Mouse (Mus musculus) forebrain, embryonic 12.5 days (tissue): ENCODE results near the gene Tcf25. TPM values are rescaled to one million over a fixed set of nuclear protein-coding genes. Genes with fewer than 3 reads are reported as not detected.

ENCODE experiments used
- ATAC-seq: fragments of 200-750 bp; cut with Nextera tagmentation; 2 replicates; pipeline ENCODE4 v1.8.0; 2017; ENCODE audit warnings: moderate TSS enrichment; ENCODE audit not compliant: low FRiP score
- H3K27ac ChIP-seq: fragments of 300-500 bp; sonication (generic); 2 replicates; pipeline ENCODE4 v1.5.1; 2016; ENCODE audit warnings: mild to moderate bottlenecking
- H3K27me3 ChIP-seq: fragments of 300-500 bp; sonication (generic); 2 replicates; pipeline ENCODE4 v1.6.1; 2016; ENCODE audit warnings: mild to moderate bottlenecking
- H3K36me3 ChIP-seq: fragments of 300-500 bp; sonication (generic); replicated peaks from 2 replicates; pipeline ENCODE4 v1.6.1; 2016; ENCODE audit warnings: mild to moderate bottlenecking
- H3K4me1 ChIP-seq: fragments of 300-500 bp; sonication (generic); 2 replicates; pipeline ENCODE4 v1.6.1; 2016
- H3K4me2 ChIP-seq: fragments of 300-500 bp; sonication (generic); 2 replicates; pipeline ENCODE4 v1.6.1; 2016; ENCODE audit warnings: mild to moderate bottlenecking, moderate library complexity
- H3K4me3 ChIP-seq: fragments of 300-500 bp; sonication (generic); replicated peaks from 2 replicates; pipeline ENCODE4 v1.5.1; 2016; ENCODE audit warnings: mild to moderate bottlenecking
- H3K9ac ChIP-seq: fragments of 300-500 bp; sonication (generic); 2 replicates; pipeline ENCODE4 v1.6.1; 2016; ENCODE audit warnings: mild to moderate bottlenecking
- H3K9me3 ChIP-seq: fragments of 300-500 bp; sonication (generic); 2 replicates; pipeline ENCODE4 v1.6.1; 2016
- WGBS: fragments of 180-500 bp; shearing (Covaris S2); methylation state at CpG from one replicate; pipeline ENCODE4 v1.1.7; 2016; 5-methylcytosine and 5-hydroxymethylcytosine counted together
- polyA plus RNA-seq: library from polyadenylated mRNA; unstranded; fragments of >200 nt; fragmentation: Nextera tagmentation; extraction: Ambion mirVana; gene quantifications from 2 replicates; pipeline ENCODE4 v1.2.1, GENCODE M21; 2016

Tcf25 gene
- polyA plus RNA-seq, 1 experiment from 2014 or later = 174 TPM

GRCm38 (mm10) chr8:123402730-123403326 lies 29.3 kb downstream of the Tcf25 start:
- WGBS = 93% methylated on average over 9 of the region's 9 CpGs
- H3K9ac ChIP-seq = no peak overlapping the region
- H3K4me1 ChIP-seq = 0 out of 2 replicates have a peak, but pooled peaks cover 17% of the 10 kb centered on the region
- ATAC-seq = no peak
- no peak overlapping the region for H3K4me3 ChIP-seq
- H3K9me3 ChIP-seq = no peaks in the 10 kb centered on the region
- no peak overlapping the region for H3K27ac ChIP-seq
- H3K27me3 ChIP-seq = no peaks in the 10 kb centered on the region
- H3K36me3 ChIP-seq = peaks cover 59% of the 10 kb centered on the region
- H3K4me2 ChIP-seq = no peak overlapping the region

- Histone ChIP-seq H3K27ac (no peak overlapping the region; the same call in 1 of the 2 replicates), H3K4me2 (no peak overlapping the region), H3K27me3 (0 out of 2 replicates have a peak, but pooled peaks cover 3% of the 10 kb centered on the region), H3K36me3 (peaks cover 42% of the 10 kb centered on the region), H3K9me3 (no peaks in the 10 kb centered on the region), H3K4me1 (peaks cover 23% of the 10 kb centered on the region), H3K9ac (no peak overlapping the region), H3K4me3 (no peak overlapping the region)
- WGBS = 59% methylated on average over 8 of the region's 8 CpGs
- no peak for ATAC-seq
Observed at GRCm38 (mm10) chr8:123404521-123404920, 31.0 kb downstream of the Tcf25 start.

DNA sequence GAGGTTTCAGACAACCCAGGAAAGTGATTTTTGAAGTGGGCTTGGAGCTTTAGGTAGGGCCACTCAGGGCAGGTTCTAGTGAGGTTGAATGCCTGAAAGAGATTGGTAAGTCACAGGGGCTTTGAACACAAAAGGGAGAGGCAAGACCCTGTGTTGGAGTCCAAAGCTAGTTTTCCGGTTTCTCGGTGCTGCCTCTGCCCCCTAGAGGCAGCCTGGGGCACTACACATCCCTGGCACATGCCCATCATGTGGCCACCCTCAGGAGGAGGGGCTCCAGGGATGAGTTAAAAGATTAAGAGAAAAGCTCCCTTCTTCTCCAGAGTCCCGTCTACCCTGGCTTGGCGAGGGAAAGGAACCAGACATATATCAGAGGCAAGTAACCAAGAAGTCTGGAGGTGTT lies 33.2 kb downstream of the Tcf25 start, which contains the start of gene Mc1r:
Gene Mc1r, plus strand, starts transcription at position 322 of the 400 bp plus-strand sequence.
- no peak for ATAC-seq
- Histone ChIP-seq H3K27ac (no peak within 1 kb of the TSS), H3K4me2 (no peak within 1 kb of the TSS), H3K4me3 (no peak within 1 kb of the TSS), H3K4me1 (peaks cover 38% of the 10 kb centered on the region), H3K27me3 (0 out of 2 replicates have a peak, but pooled peaks cover 8% of the 10 kb centered on the region), H3K9me3 (no peaks in the 10 kb centered on the region), H3K36me3 (peaks cover 20% of the 10 kb centered on the region), H3K9ac (no peak within 1 kb of the TSS)
- WGBS = 5% methylated on average over 4 of the region's 4 CpGs

DNA sequence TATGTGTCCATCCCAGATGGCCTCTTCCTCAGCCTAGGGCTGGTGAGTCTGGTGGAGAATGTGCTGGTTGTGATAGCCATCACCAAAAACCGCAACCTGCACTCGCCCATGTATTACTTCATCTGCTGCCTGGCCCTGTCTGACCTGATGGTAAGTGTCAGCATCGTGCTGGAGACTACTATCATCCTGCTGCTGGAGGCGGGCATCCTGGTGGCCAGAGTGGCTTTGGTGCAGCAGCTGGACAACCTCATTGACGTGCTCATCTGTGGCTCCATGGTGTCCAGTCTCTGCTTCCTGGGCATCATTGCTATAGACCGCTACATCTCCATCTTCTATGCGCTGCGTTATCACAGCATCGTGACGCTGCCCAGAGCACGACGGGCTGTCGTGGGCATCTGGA lies 34.1 kb downstream of the Tcf25 start:
- Histone ChIP-seq H3K4me2 (no peak overlapping the region), H3K9ac (no peak overlapping the region), H3K27ac (no peak overlapping the region), H3K36me3 (peaks cover 12% of the 10 kb centered on the region), H3K4me1 (peaks cover 38% of the 10 kb centered on the region), H3K9me3 (no peaks in the 10 kb centered on the region), H3K27me3 (0 out of 2 replicates have a peak, but pooled peaks cover 8% of the 10 kb centered on the region), H3K4me3 (no peak overlapping the region)
- WGBS = 93% methylated on average over 13 of the region's 13 CpGs
- ATAC-seq = no peak

- 0 out of 2 replicates have a peak, but pooled peaks cover 8% of the 10 kb centered on the region for H3K27me3 ChIP-seq
- H3K27ac ChIP-seq = no peak overlapping the region
Observed at GRCm38 (mm10) chr8:123408586-123409544, 35.3 kb downstream of the Tcf25 start.

GRCm38 (mm10) chr8:123410049-123410587 lies 36.6 kb downstream of the Tcf25 start:
- WGBS = 22% methylated on average over 8 of the region's 8 CpGs
- peak overlapping the region; percentile 96 for H3K9ac ChIP-seq
- H3K4me1 ChIP-seq = peaks cover 46% of the 10 kb centered on the region
- H3K4me3 ChIP-seq = peak overlapping the region; percentile 86
- 0 out of 2 replicates have a peak, but pooled peaks cover 8% of the 10 kb centered on the region for H3K27me3 ChIP-seq
- no peaks in the 10 kb centered on the region for H3K9me3 ChIP-seq
- H3K27ac ChIP-seq = peak overlapping the region; percentile 96
- ATAC-seq = no peak
- no peaks in the 10 kb centered on the region for H3K36me3 ChIP-seq
- peak overlapping the region; percentile 72 for H3K4me2 ChIP-seq

More at GRCm38 (mm10) chr8:123408586-123409544, 35.3 kb downstream of the Tcf25 start:
- WGBS = 76% methylated on average over 9 of the region's 9 CpGs
- H3K36me3 ChIP-seq = no peaks in the 10 kb centered on the region; the same call in 1 of the 2 replicates
- peak overlapping the region; percentile 72 for H3K4me2 ChIP-seq
- no peak for ATAC-seq
- peaks cover 49% of the 10 kb centered on the region for H3K4me1 ChIP-seq
- H3K9ac ChIP-seq = 0 out of 2 replicates have a peak overlapping the region, but pooled peaks have one; percentile 96
- no peaks in the 10 kb centered on the region for H3K9me3 ChIP-seq
- H3K4me3 ChIP-seq = 0 out of 2 replicates have a peak overlapping the region, but pooled peaks have one; percentile 10

- WGBS = 4% methylated on average over 11 of the region's 11 CpGs
- H3K4me2 ChIP-seq = peak overlapping the region; percentile 72
- peak overlapping the region; percentile 96 for H3K9ac ChIP-seq
- peak; percentile 0; the same call in 1 of the 2 replicates for ATAC-seq
- H3K27me3 ChIP-seq = 0 out of 2 replicates have a peak, but pooled peaks cover 8% of the 10 kb centered on the region
- peaks cover 46% of the 10 kb centered on the region for H3K4me1 ChIP-seq
- peak overlapping the region; percentile 86 for H3K4me3 ChIP-seq
- H3K27ac ChIP-seq = peak overlapping the region; percentile 96
- no peaks in the 10 kb centered on the region for H3K36me3 ChIP-seq
- H3K9me3 ChIP-seq = no peaks in the 10 kb centered on the region
Observed at GRCm38 (mm10) chr8:123410788-123411187, 37.2 kb downstream of the Tcf25 start.

DNA sequence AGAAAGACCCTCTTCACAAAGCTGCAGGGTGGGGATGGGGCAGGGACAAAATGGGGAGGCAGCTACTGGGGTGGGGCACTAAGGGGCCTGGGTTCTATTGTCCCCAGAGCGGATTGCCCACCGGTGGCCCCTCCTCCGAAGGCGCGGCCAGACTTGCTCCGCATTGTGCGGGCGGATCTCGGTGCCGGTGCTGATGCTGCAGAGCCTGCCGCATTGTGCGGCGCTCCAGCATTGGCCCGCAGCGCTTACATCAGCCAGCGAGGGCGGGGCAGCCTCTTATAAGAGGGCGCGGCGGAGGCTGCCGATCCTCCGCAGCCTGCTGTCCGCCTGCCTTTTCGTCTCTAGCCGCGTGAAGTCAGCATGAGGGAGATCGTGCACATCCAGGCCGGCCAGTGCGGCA lies 37.7 kb downstream of the Tcf25 start, which contains the start of gene Tubb3:
Gene Tubb3, plus strand, starts transcription at position 179 of the 400 bp plus-strand sequence.
- peak within 1 kb of the TSS; percentile 86 for H3K4me3 ChIP-seq
- 0 out of 2 replicates have a peak, but pooled peaks cover 8% of the 10 kb centered on the region for H3K27me3 ChIP-seq
- H3K9ac ChIP-seq = peak within 1 kb of the TSS; percentile 96
- H3K27ac ChIP-seq = peak within 1 kb of the TSS; percentile 96
- H3K36me3 ChIP-seq = no peaks in the 10 kb centered on the region
- WGBS = under 1% methylated on average over 29 of the region's 29 CpGs
- peaks cover 46% of the 10 kb centered on the region for H3K4me1 ChIP-seq
- no peaks in the 10 kb centered on the region for H3K9me3 ChIP-seq
- peak within 1 kb of the TSS; percentile 72 for H3K4me2 ChIP-seq
- ATAC-seq = peak; percentile 90

DNA sequence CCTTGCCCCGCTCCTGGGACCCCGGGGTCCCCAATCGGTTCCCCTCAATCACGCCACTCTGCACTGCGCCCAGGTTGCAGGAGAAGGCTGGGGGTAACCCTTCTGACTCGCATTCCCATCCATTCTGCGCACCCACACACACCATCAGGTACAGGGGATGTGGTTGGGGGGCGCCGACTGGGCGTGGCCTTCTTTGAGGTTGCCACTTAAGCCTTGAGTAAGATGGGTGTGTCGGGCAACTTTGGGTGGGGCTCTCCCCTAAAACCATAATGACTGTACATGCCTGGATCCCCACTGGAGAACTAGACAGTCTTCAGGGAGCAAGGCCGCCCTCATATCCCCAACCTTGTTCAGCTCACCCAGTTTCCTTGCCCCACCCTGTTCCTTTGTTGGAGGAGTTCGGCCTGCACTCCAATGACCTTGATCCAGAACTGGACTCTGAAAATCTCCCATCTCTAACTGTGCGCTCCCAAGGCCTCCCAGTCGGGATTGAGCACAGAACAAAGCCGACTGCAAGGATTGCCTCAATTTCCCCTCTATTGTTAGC lies 38.3 kb downstream of the Tcf25 start:
- H3K27ac ChIP-seq = peak overlapping the region; percentile 96
- H3K9ac ChIP-seq = peak overlapping the region; percentile 96
- ATAC-seq = peak; percentile 27
- whole genome bisulfite sequencing = under 1% methylated on average over 16 of the region's 16 CpGs
- peak overlapping the region; percentile 72 for H3K4me2 ChIP-seq
- H3K9me3 ChIP-seq = no peaks in the 10 kb centered on the region
- H3K4me1 ChIP-seq = peaks cover 49% of the 10 kb centered on the region
- H3K36me3 ChIP-seq = peaks cover 2% of the 10 kb centered on the region; the same call in 1 of the 2 replicates
- H3K27me3 ChIP-seq = 0 out of 2 replicates have a peak, but pooled peaks cover 8% of the 10 kb centered on the region
- H3K4me3 ChIP-seq = peak overlapping the region; percentile 86

DNA sequence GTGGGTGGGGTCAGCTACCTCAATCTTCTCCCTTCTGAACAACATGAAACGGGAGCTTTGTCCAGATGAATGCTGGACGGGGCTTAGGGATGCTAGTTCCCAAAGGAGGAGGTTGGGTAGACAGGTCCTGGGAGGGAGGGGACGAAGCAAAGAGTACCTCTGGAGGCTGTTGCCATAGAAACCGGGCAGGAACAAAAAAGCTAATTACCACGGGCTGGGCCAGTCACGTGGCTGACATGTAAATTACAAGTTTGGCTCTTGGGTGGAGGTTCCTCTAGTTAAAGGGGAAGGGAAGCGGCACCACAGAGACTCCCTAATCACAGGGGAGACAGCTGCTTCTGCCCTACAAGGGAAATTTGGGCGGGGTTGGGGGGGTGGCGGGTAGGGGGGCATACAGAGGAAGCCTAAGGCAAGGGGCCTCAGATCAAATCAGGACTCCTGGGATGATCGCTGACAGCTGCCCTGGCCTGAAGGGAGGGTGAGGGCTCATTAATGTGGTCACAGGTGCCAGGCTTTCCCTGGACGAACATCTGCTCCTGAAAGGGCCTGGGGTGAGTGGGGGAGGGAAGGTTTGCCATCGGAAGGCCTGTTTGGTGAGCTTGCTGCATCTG lies 39.1 kb downstream of the Tcf25 start:
- H3K4me1 ChIP-seq = peaks cover 49% of the 10 kb centered on the region
- peak overlapping the region; percentile 96 for H3K9ac ChIP-seq
- H3K9me3 ChIP-seq = no peaks in the 10 kb centered on the region
- peaks cover 10% of the 10 kb centered on the region for H3K36me3 ChIP-seq
- peak overlapping the region; percentile 96 for H3K27ac ChIP-seq
- ATAC-seq = peak; percentile 61
- H3K4me3 ChIP-seq = peak overlapping the region; percentile 86
- 0 out of 2 replicates have a peak, but pooled peaks cover 8% of the 10 kb centered on the region for H3K27me3 ChIP-seq
- 1% methylated on average over 12 of the region's 12 CpGs for WGBS
- peak overlapping the region; percentile 72 for H3K4me2 ChIP-seq

DNA sequence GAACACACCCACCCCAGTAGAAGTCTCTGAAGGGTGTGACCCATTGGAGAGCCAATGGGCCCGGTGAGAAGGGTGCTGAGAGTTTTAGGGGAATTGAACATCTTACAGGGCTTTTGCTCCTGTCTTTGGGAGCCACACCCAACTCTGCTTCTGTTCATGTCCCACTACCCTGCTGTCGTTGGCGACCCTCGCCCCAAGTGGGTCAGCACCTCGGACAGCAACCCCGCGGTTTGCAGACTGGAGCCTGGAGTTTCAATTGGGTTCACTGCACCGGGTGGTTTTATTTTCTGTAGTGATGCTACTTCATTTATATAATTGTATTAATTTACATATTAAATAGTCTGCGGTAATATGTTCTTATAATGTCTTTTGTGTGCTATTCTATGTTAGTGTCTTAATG lies 40.7 kb downstream of the Tcf25 start:
- Histone ChIP-seq H3K27ac (peak overlapping the region; percentile 96; the same call in 1 of the 2 replicates), H3K9me3 (no peaks in the 10 kb centered on the region), H3K36me3 (peaks cover 26% of the 10 kb centered on the region), H3K4me3 (peak overlapping the region; percentile 86), H3K4me1 (peaks cover 50% of the 10 kb centered on the region), H3K4me2 (peak overlapping the region; percentile 72), H3K27me3 (0 out of 2 replicates have a peak, but pooled peaks cover 5% of the 10 kb centered on the region), H3K9ac (peak overlapping the region; percentile 96)
- no peak for ATAC-seq
- WGBS = 14% methylated on average over 9 of the region's 9 CpGs
